Mouse (Mus musculus): Measurements from ENCODE around the gene Spsb2.

Spsb2 gene

GRCm38 (mm10) chr6:124857840-124858530 is 49.5 kb downstream of the Spsb2 start:
- no peak for DNase-seq (ENCODE audit: low spot score)

DNA sequence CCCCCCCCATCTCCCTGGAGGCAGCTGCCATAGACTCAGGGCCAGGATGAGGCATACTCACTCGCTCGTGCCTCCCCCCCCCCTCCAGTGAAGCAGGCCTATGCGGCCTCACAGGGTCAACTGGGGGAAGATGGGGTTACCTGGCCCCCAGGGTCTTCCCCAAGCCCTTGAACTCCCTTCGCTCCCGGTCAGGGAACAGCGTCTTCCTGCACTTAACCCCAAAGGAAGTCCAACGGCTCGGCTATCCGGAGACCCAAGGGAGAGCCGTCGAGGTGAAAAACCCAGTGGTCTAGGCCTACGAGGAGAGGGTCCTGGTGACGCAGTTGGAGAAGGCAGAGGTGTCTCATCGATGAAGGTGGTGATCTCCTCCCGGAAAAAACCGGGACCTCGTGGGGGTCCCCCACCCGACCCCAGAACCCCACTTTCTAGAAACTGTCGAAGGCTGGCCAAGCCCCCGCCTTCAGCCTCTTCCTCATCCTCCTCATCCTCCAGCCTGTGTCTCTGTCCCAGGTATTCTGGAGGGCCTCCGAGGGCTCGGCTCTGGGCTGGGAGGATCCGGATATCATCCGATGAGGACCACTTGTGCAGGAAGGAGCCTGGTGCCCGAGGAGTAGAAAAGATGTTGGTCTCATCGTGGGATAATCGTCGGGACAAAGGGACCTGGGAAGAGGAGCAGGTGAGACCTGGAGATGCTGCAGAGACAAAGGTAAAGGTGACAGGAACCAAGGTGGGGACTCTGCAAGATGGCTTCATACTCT is 50.3 kb downstream of the Spsb2 start:
- DNase-seq (ENCODE audit: low spot score): no peak

DNA sequence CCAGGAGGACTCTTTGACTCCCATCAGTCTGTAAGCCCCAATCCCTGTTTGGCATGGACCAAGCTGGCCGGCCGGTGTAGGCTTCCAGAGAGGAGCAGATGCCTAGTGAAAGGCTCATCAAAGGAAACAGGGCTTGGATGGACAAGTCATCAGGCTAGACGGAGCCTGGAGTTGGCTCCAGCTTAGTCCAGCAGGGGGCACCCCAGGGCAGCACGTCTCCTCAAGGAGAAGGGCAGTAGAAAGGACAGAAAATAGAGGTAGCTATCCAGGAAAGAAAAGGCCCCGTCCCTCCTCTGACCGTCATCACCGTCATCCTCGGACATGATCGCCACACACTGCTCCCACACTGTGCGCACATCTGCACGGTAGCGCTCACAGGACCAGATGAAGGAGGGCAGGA is 51.3 kb downstream of the Spsb2 start:
- DNase-seq (ENCODE audit: low spot score): peak; percentile 84

All from lung, postnatal 25 days (tissue).